Mouse (Mus musculus) ovary, postnatal 10 days (tissue): ENCODE data around the gene Hmmr.
A peak's percentile ranks its signal among the peaks of the same experiment; 100 is the strongest.

Experiments used
- DNase-seq: peaks from one replicate; pipeline ENCODE4 v3.0.0; 2022; ENCODE audit warnings: low spot score

The Hmmr gene

GRCm38 (mm10) chr11:40694311-40695087, 38.7 kb downstream of the Hmmr start:
- DNase-seq = peak; percentile 36

GRCm38 (mm10) chr11:40693366-40693951, 39.8 kb downstream of the Hmmr start:
- DNase-seq = peak; percentile 48

DNA sequence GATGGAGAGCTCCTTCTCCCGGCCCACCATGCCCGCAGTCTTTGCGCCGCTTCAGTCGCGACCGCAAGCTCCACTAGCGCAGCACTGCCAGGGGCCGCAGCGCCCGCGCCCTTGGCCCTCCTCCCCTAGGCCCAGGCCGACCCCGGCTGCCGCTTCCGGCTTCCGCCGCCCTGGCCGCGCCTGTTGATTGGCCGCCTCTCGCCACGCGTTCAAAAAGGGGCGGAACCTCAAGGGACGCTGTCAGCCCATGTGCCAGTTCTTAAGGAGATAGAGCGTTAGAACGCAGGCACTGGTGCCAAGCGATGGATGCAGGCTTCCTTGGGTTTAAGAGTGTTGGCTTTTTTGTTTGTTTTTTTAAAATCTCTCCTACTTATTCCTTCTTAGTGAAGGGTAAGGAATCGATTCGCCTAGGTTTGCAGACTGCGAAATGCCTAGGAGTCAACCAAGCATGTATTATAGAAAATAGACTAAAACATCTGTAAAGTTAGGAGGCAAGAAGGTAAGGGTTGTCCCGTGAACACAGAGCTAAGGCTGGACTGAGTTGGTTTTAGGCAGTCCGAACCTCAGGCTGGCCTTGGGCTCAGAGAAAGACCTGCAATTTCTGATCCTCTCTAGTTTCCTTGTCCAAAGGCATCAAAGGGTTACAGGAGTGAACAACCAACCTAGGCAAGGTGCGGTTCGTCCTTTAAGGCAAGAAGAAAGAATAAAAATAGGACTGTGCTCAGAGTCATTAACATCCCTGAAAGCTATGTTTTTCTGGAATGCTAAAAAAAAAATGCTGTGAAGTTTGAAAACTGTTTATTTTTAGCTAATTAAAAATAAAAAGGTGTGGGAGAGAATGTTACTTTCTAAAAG, 40.5 kb downstream of the Hmmr start:
- DNase-seq = peak; percentile 92

DNA sequence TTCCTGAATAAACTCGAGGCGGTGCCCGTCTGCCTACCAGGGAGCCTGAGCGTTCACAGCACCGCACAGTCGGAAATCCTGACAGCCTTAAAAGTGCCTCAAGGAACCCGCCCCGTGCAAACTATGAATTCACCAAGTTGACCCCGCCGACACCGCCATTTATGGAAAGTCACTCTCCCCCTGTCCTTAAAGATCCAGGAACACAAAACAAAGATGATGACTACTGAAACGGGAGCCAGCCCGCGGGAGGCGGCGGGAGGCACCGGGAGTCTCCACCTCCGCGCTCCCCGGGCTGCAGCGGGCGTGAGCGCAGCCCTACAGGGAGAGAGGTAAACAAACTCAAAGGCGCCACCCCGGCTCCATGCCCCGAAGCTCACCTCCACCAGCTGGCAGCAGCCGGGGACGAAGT, 41.1 kb downstream of the Hmmr start:
- no peak for DNase-seq

- DNase-seq = no peak
Observed at GRCm38 (mm10) chr11:40690444-40691127, 42.6 kb downstream of the Hmmr start.

DNA sequence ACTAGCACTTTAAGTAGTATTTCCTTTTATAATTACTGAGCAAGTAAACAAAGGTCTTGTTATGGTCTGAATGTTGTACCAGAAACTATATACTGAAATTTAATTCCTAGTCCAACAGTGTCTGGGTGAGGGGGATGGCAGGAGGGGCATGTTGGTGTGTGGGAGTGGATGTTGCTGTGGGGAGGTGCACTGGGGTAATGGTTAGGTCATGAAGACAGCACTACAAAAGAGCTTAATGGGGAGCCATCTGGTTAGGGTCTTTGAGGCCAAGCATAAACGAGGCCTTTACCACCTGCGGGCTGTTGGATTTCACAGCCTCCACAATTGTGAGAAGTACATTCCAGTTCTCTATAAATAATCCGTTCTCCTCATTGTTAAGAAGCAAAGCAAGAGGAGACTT, 49.9 kb downstream of the Hmmr start:
- no peak for DNase-seq

- no peak for DNase-seq
Observed at GRCm38 (mm10) chr11:40682456-40682855, 50.8 kb downstream of the Hmmr start.

GRCm38 (mm10) chr11:40677169-40677568, 56.1 kb downstream of the Hmmr start:
- DNase-seq = no peak

GRCm38 (mm10) chr11:40675014-40675730, 58.0 kb downstream of the Hmmr start:
- DNase-seq = no peak
